Comparison of ENCODE assay signal across 8 mouse cellular contexts in the genomic region with DNA sequence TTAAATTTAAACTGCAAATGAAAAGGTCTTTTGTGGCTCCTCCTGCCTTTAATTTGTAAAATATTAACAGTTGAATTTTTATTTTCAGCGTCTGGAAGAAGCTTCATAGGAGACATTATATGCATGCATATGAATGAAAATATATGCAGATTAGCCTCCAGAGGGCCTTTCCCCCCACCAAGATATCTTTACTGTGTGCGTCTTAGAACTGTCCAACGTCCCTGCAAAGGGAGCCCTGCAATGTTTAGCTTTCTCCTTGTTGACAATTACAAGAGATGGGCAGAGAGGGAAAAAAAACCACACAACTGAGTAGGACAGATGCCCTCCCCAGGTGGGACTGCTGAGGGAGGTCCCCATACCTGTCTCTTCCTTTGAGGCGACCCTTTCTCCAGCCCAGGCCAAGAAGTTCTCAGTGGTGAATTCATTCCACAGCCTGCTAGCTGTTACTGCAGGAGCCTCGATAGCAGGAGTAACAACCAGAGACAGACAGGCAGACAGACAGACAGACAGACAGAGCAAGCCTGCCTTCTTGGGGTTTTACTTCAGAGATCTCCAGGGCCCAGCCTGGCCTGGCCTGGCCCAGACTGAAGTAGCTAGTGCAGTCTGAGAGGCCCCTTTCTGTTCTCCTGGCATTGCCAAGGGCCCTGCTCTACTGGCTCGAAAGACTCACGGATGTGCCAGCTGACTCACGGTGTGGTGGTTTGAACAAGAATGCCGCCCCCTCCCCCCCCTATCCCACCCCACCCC. TPM values are rescaled to one million over a fixed set of nuclear protein-coding genes. Genes with fewer than 3 reads are reported as not detected.
DNase-seq lines count a peak whose midpoint lies in the region; ATAC-seq and TF ChIP-seq lines count a peak whose summit lies in the region.
"Had no signal": no experiment of that assay in that cellular context is flagged by ENCODE, and none has a peak within 500 bp of the region (broad histone marks: within the 10 kb centered on the region; RNA-seq: fewer than 3 reads in every experiment).

No protein-coding gene starts in this region.

- H3K36me3 ChIP-seq in lung, embryonic 14.5 days (ENCODE audit: insufficient read depth), result no peaks in the 10 kb centered on the region
- no peaks in the 10 kb centered on the region for H3K36me3 ChIP-seq in embryonic facial prominence, embryonic 12.5 days
- no peaks in the 10 kb centered on the region for H3K36me3 ChIP-seq in kidney, embryonic 15.5 days
- no peaks in the 10 kb centered on the region for H3K36me3 ChIP-seq in stomach, postnatal 0 days (ENCODE audit: control insufficient read depth, insufficient read depth, low read length)

- H3K9me3 ChIP-seq in lung, embryonic 14.5 days (ENCODE audit: low read depth, low read length), result no peaks in the 10 kb centered on the region
- no peaks in the 10 kb centered on the region; the same call in 1 of the 2 replicates for H3K9me3 ChIP-seq in embryonic facial prominence, embryonic 12.5 days
- H3K9me3 ChIP-seq in kidney, embryonic 15.5 days (replicated peaks), result no peaks in the 10 kb centered on the region
- no peaks in the 10 kb centered on the region for H3K9me3 ChIP-seq in stomach, postnatal 0 days (ENCODE audit: control insufficient read depth, low read length)

- peak overlapping the region; percentile 99 for H3K27ac ChIP-seq in lung, embryonic 14.5 days (ENCODE audit: low read depth)
- peak overlapping the region; percentile 99 for H3K27ac ChIP-seq in embryonic facial prominence, embryonic 12.5 days
- peak overlapping the region; percentile 98 for H3K27ac ChIP-seq in kidney, embryonic 15.5 days
- peak overlapping the region; percentile 98 for H3K27ac ChIP-seq in stomach, postnatal 0 days (replicated peaks)

- no peak for TF ChIP-seq EP300 in stomach, postnatal 0 days (optimal IDR thresholded peaks at IDR 0.05)

- intact Hi-C loops in left cerebral cortex, postnatal 25 days (cut with DNase I), result loop anchor here (2.0 kb wide), 1 partner anchor 29 kb away; no protein-coding TSS in a partner anchor

- no peak for TF ChIP-seq CTCF in lung, embryonic 14.5 days (IDR thresholded peaks at IDR 0.05; ENCODE audit: low read depth)
- no peak for TF ChIP-seq CTCF in lung, adult 2 months (IDR thresholded peaks at IDR 0.05; ENCODE audit: insufficient read depth, low read length)
- TF ChIP-seq CTCF in stomach, postnatal 0 days (IDR thresholded peaks at IDR 0.05; ENCODE audit: low read depth), result 0 out of 2 replicates have a peak, but pooled peaks have one; percentile 10

- H3K9ac ChIP-seq in lung, embryonic 14.5 days, result no peak overlapping the region
- H3K9ac ChIP-seq in embryonic facial prominence, embryonic 12.5 days, result no peak overlapping the region
- H3K9ac ChIP-seq in kidney, embryonic 15.5 days, result no peak overlapping the region
- H3K9ac ChIP-seq in stomach, postnatal 0 days (ENCODE audit: low read length), result peak overlapping the region; percentile 43

- TF ChIP-seq POLR2A in lung, adult 2 months (IDR thresholded peaks at IDR 0.05; ENCODE audit: borderline replicate concordance, extremely low read depth, low read depth, low read length), result no peak

- H3K4me1 ChIP-seq in lung, embryonic 14.5 days (ENCODE audit: insufficient read depth), result peaks cover 6% of the 10 kb centered on the region
- peaks cover 2% of the 10 kb centered on the region; the same call in 1 of the 2 replicates for H3K4me1 ChIP-seq in lung, adult 2 months (ENCODE audit: control insufficient read depth, insufficient read depth, low read length)
- H3K4me1 ChIP-seq in embryonic facial prominence, embryonic 12.5 days, result peaks cover 22% of the 10 kb centered on the region
- peaks cover 48% of the 10 kb centered on the region for H3K4me1 ChIP-seq in kidney, embryonic 15.5 days
- H3K4me1 ChIP-seq in stomach, postnatal 0 days (replicated peaks; ENCODE audit: control insufficient read depth, insufficient read depth), result no peaks in the 10 kb centered on the region; the same call in 1 of the 2 replicates

- DNase-seq in lung, embryonic 14.5 days, result no peak
- DNase-seq in lung, adult 2 months, result no peak
- no peak for DNase-seq in stomach, postnatal 0 days (ENCODE audit: low spot score)
- no peak for DNase-seq in spleen, adult 18-20 months
- DNase-seq in left cerebral cortex, postnatal 25 days (ENCODE audit: low spot score in 2 of 2), result no peak

- H3K4me2 ChIP-seq in lung, embryonic 14.5 days, result no peak overlapping the region; the same call in 1 of the 2 replicates
- no peak overlapping the region for H3K4me2 ChIP-seq in embryonic facial prominence, embryonic 12.5 days (replicated peaks)
- H3K4me2 ChIP-seq in kidney, embryonic 15.5 days, result no peak overlapping the region
- no peak overlapping the region for H3K4me2 ChIP-seq in stomach, postnatal 0 days (replicated peaks; ENCODE audit: low read depth)

- H3K4me3 ChIP-seq in lung, embryonic 14.5 days (ENCODE audit: low read depth, low read length), result no peak overlapping the region
- no peak overlapping the region for H3K4me3 ChIP-seq in lung, adult 2 months (replicated peaks; ENCODE audit: extremely low read depth, low read depth, low read length)
- no peak overlapping the region for H3K4me3 ChIP-seq in embryonic facial prominence, embryonic 12.5 days
- no peak overlapping the region for H3K4me3 ChIP-seq in kidney, embryonic 15.5 days (replicated peaks)
- no peak overlapping the region for H3K4me3 ChIP-seq in stomach, postnatal 0 days (ENCODE audit: low read depth, low read length)

- H3K27me3 ChIP-seq in lung, embryonic 14.5 days (ENCODE audit: insufficient read depth, low read length), result no peaks in the 10 kb centered on the region
- no peaks in the 10 kb centered on the region for H3K27me3 ChIP-seq in embryonic facial prominence, embryonic 12.5 days
- H3K27me3 ChIP-seq in kidney, embryonic 15.5 days, result no peaks in the 10 kb centered on the region
- H3K27me3 ChIP-seq in stomach, postnatal 0 days (ENCODE audit: control insufficient read depth, insufficient read depth, low read length), result no peaks in the 10 kb centered on the region

- 57% methylated on average over 9 of the region's 9 CpGs for WGBS in lung, embryonic 14.5 days
- 61% methylated on average over 9 of the region's 9 CpGs for WGBS in lung, adult 2 months
- WGBS in embryonic facial prominence, embryonic 12.5 days, result 67% methylated on average over 9 of the region's 9 CpGs
- 60% methylated on average over 9 of the region's 9 CpGs for WGBS in kidney, embryonic 15.5 days
- WGBS in stomach, postnatal 0 days, result 57% methylated on average over 9 of the region's 9 CpGs

- ATAC-seq in lung, embryonic 14.5 days (ENCODE audit: insufficient read depth), result no peak
- no peak for ATAC-seq in embryonic facial prominence, embryonic 12.5 days (ENCODE audit: insufficient number of reproducible peaks, insufficient read depth, low FRiP score, low TSS enrichment)
- no peak for ATAC-seq in kidney, embryonic 15.5 days (replicated peaks; ENCODE audit: low FRiP score)
- ATAC-seq in stomach, postnatal 0 days (ENCODE audit: low FRiP score, low TSS enrichment), result no peak

RNA-seq across cellular contexts. Expression of a gene that starts 1.2 kb away (rescaled TPM):
- polyA plus RNA-seq in lung, embryonic 14.5 days (2014; fragmentation: Nextera tagmentation; extraction: Ambion mirVana), result 0.58 and 1.2 TPM in 2 replicates
- not detected in 2 replicates for polyA plus RNA-seq in lung, adult 2 months (2012; rRNA removed)
- 3.4 and 4.0 TPM in 2 replicates for polyA plus RNA-seq in embryonic facial prominence, embryonic 12.5 days (2016; fragmentation: Nextera tagmentation; extraction: Ambion mirVana)
- 3.2 TPM in 1 of 2 replicates, not detected in the other for polyA plus RNA-seq in kidney, embryonic 15.5 days (2015; fragmentation: Nextera tagmentation; extraction: Ambion mirVana)
- 0.99 TPM in 1 of 2 replicates, not detected in the other for polyA plus RNA-seq in stomach, postnatal 0 days (2015; fragmentation: Nextera tagmentation; extraction: Ambion mirVana)
- 10 to 100 TPM; 17.8 to 18.5 TPM for total RNA-seq in left cerebral cortex, postnatal 25 days (2021)
- total RNA-seq: monocyte, adult 5-6 weeks had no signal
